Mouse (Mus musculus) C2C12 (cell line): Measurements from ENCODE around the gene Bcam.

Experiments used
- CTCF ChIP-seq: IDR thresholded peaks from one replicate; pipeline ENCODE4 v1.5.1; 2011; ENCODE audit not compliant: control insufficient read depth, insufficient read depth, insufficient read length
- MAX ChIP-seq: IDR thresholded peaks from one replicate; pipeline ENCODE4 v1.6.1; 2011; ENCODE audit warnings: mild to moderate bottlenecking, control low read depth
- USF1 ChIP-seq: IDR thresholded peaks from one replicate; pipeline ENCODE4 v1.6.1; 2011; ENCODE audit warnings: low read depth, mild to moderate bottlenecking, control low read depth, moderate library complexity

DNA sequence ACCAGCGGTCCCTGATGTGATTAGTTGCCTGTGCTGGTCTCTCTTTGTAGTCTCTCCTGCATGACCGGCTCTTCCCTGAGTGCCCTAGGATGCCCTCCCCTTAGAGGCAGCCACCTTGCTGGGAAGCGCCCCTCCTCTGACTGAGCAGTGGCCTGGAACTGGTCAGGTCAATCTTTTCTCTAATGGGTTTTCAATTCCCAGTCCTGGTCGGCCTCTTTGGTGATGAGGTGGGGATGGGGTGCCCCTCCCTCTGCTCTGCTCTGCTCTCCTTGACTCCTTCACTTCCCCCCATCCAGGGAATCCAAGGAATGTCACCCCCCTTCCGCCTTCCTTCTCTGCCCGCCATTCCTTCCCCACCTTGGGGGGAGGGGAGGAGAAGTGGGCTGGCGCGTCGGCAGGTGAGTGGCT lies at the start of gene Bcam:
- TF ChIP-seq CTCF (no peak), MAX (no peak), USF1 (no peak)
